Mouse (Mus musculus) frontal cortex, adult 2 months (tissue): ENCODE data around the gene Col4a2. TPM values are rescaled to one million over a fixed set of nuclear protein-coding genes. Genes with fewer than 3 reads are reported as not detected.
"Not testable (repeated sequence)": the region's sequence is repeated elsewhere in the genome, so short reads cannot be mapped to it uniquely, and the experiment has no call there.

Source experiments
- DNase-seq, 2 experiments: peaks; one replicate each; pipeline ENCODE4 v3.0.0; 2022; ENCODE audit warnings: low spot score in 1 of 2; ENCODE audit errors: extremely low spot score in 1 of 2
- polyA plus RNA-seq: library from polyadenylated mRNA; depleted of rRNA; stranded (reverse); fragments of >200 nt; gene quantifications from 2 replicates; pipeline ENCODE4 v1.2.3, GENCODE M21; 2012

The Col4a2 gene
- polyA plus RNA-seq, 1 experiment = 39.7 TPM

GRCm38 (mm10) chr8:11450184-11451113, 137.8 kb downstream of the Col4a2 start:
- peak in 1 of 2 experiments; percentile 57 for DNase-seq

GRCm38 (mm10) chr8:11452152-11452551, 139.5 kb downstream of the Col4a2 start:
- no peak for DNase-seq

- no peak for DNase-seq
Measured at GRCm38 (mm10) chr8:11452559-11452958, 140.0 kb downstream of the Col4a2 start.

GRCm38 (mm10) chr8:11452974-11453373, 140.4 kb downstream of the Col4a2 start:
- peak in 1 of 2 experiments; percentile 28 for DNase-seq

GRCm38 (mm10) chr8:11454228-11454627, 141.6 kb downstream of the Col4a2 start:
- DNase-seq = no peak

- no peak for DNase-seq
Measured at GRCm38 (mm10) chr8:11457278-11457677, 144.7 kb downstream of the Col4a2 start.

- DNase-seq = no peak
Measured at GRCm38 (mm10) chr8:11457981-11458836, 145.6 kb downstream of the Col4a2 start.

- no peak for DNase-seq
Measured at GRCm38 (mm10) chr8:11459016-11459415, 146.4 kb downstream of the Col4a2 start.

- DNase-seq = no peak
Measured at GRCm38 (mm10) chr8:11460934-11461333, 148.3 kb downstream of the Col4a2 start.

- DNase-seq = no peak
Measured at GRCm38 (mm10) chr8:11461847-11462246, 149.2 kb downstream of the Col4a2 start.

GRCm38 (mm10) chr8:11462641-11463040, 150.0 kb downstream of the Col4a2 start:
- DNase-seq = no peak

GRCm38 (mm10) chr8:11463541-11463888, 150.9 kb downstream of the Col4a2 start:
- DNase-seq = no peak

GRCm38 (mm10) chr8:11463889-11464706, 151.5 kb downstream of the Col4a2 start:
- no peak for DNase-seq

- no peak for DNase-seq
Measured at GRCm38 (mm10) chr8:11464707-11464964, 152.0 kb downstream of the Col4a2 start.

- no peak for DNase-seq
Measured at GRCm38 (mm10) chr8:11465619-11466018, 153.0 kb downstream of the Col4a2 start.

GRCm38 (mm10) chr8:11466528-11466927, 153.9 kb downstream of the Col4a2 start:
- DNase-seq = not testable (repeated sequence)

- peak in 1 of 2 experiments; percentile 57 for DNase-seq
Measured at GRCm38 (mm10) chr8:11469095-11469494, 156.5 kb downstream of the Col4a2 start.

- DNase-seq = no peak
Measured at GRCm38 (mm10) chr8:11470694-11471093, 158.1 kb downstream of the Col4a2 start.

GRCm38 (mm10) chr8:11471309-11471708, 158.7 kb downstream of the Col4a2 start:
- DNase-seq = no peak

- DNase-seq = no peak
Measured at GRCm38 (mm10) chr8:11473072-11473471, 160.5 kb downstream of the Col4a2 start.

- no peak for DNase-seq
Measured at GRCm38 (mm10) chr8:11475397-11475796, 162.8 kb downstream of the Col4a2 start.
